Mouse (Mus musculus): ENCODE measurements around the gene Thsd7b.

GRCm38 (mm10) chr1:129357378-129357777, 84.3 kb downstream of the Thsd7b start:
- TF ChIP-seq POLR2A (IDR thresholded peaks at IDR 0.05; ENCODE audit: borderline replicate concordance, control insufficient read depth, low read depth, low read length) (no peak), CTCF (IDR thresholded peaks at IDR 0.05; ENCODE audit: control insufficient read depth, insufficient read depth, low read length) (no peak)

All from bone marrow, adult 2 months (tissue).